Mouse (Mus musculus): ENCODE results near the gene Trappc3.

GRCm38 (mm10) chr4:126255113-126256001 lies 6.8 kb upstream of the Trappc3 start:
- TF ChIP-seq CTCF (IDR thresholded peaks at IDR 0.05; ENCODE audit: low read depth, low read length) (no peak), TAL1 (conservative IDR thresholded peaks at IDR 0.05; ENCODE audit: low read depth, low read length) (no peak), GATA2 (IDR thresholded peaks at IDR 0.05; ENCODE audit: borderline replicate concordance, low read depth, low read length) (no peak), GATA1 (IDR thresholded peaks at IDR 0.05; ENCODE audit: borderline replicate concordance, low read length) (no peak)

Data from G1E (cell line).